Mouse (Mus musculus): Measurements from ENCODE around the gene Ndufs1.

- peak; percentile 72 for TF ChIP-seq CTCF (conservative IDR thresholded peaks at IDR 0.05; ENCODE audit: insufficient read depth, insufficient read length, low read depth, low read length)
- no peak for TF ChIP-seq POLR2A (IDR thresholded peaks at IDR 0.05; ENCODE audit: low read depth, low read length)
Observed at GRCm38 (mm10) chr1:63114136-63114781, 62.4 kb downstream of the Ndufs1 start, which contains the start of gene Ino80d.

Data from kidney, adult 2 months (tissue).